ENCODE assay signal across 24 mouse cellular contexts in genomic region chr1:155276381-155277033, GRCm38 (mm10). TPM values are rescaled to one million over a fixed set of nuclear protein-coding genes. Genes with fewer than 3 reads are reported as not detected.
A peak's percentile ranks its signal among the peaks of the same experiment; 100 is the strongest.
DNase-seq lines count a peak whose midpoint lies in the region; ATAC-seq and TF ChIP-seq lines count a peak whose summit lies in the region.
"Had no signal": no experiment of that assay in that cellular context is flagged by ENCODE, and none has a peak within 500 bp of the region (broad histone marks: within the 10 kb centered on the region; RNA-seq: fewer than 3 reads in every experiment).

No protein-coding gene starts in this region.

- H3K4me3 ChIP-seq in G1E (ENCODE audit: low read depth, low read length), result peak overlapping the region; percentile 46; the same call in 1 of the 2 replicates
- H3K4me3 ChIP-seq in liver, embryonic 15.5 days (replicated peaks), result no peak overlapping the region
- H3K4me3 ChIP-seq in midbrain, embryonic 15.5 days, result no peak overlapping the region
- H3K4me3 ChIP-seq: forebrain, embryonic 10.5 days; hindbrain, embryonic 15.5 days; kidney, embryonic 15.5 days; limb, embryonic 10.5 days; megakaryocyte, embryonic 14.5 days; neural tube, embryonic 15.5 days had no signal

- no peak overlapping the region for H3K27ac ChIP-seq in liver, embryonic 15.5 days (replicated peaks)
- no peak overlapping the region for H3K27ac ChIP-seq in midbrain, embryonic 15.5 days
- H3K27ac ChIP-seq: forebrain, embryonic 10.5 days; hindbrain, embryonic 15.5 days; kidney, embryonic 15.5 days; limb, embryonic 10.5 days; neural tube, embryonic 15.5 days had no signal

- no peaks in the 10 kb centered on the region for H3K9me3 ChIP-seq in G1E (replicated peaks)
- H3K9me3 ChIP-seq in liver, embryonic 15.5 days (replicated peaks), result no peaks in the 10 kb centered on the region
- H3K9me3 ChIP-seq in midbrain, embryonic 15.5 days, result no peaks in the 10 kb centered on the region
- H3K9me3 ChIP-seq: forebrain, embryonic 10.5 days; hindbrain, embryonic 15.5 days; kidney, embryonic 15.5 days; limb, embryonic 10.5 days; megakaryocyte, embryonic 14.5 days; neural tube, embryonic 15.5 days had no signal

- ATAC-seq in G1E (ENCODE audit: extremely low read depth, insufficient number of reproducible peaks, low FRiP score, poor library complexity, severe bottlenecking), result peak; percentile 61
- peak; percentile 68 for ATAC-seq in liver, embryonic 15.5 days (ENCODE audit: insufficient read depth)
- no peak for ATAC-seq in midbrain, embryonic 15.5 days (replicated peaks)
- ATAC-seq: forebrain, embryonic 16.5 days; midbrain, embryonic 16.5 days had no signal

- peak overlapping the region; percentile 45 for H3K4me2 ChIP-seq in liver, embryonic 15.5 days
- H3K4me2 ChIP-seq in midbrain, embryonic 15.5 days, result no peak overlapping the region
- H3K4me2 ChIP-seq: heart, embryonic 11.5 days; hindbrain, embryonic 15.5 days; kidney, embryonic 15.5 days; neural tube, embryonic 15.5 days had no signal

- peaks cover 61% of the 10 kb centered on the region for H3K36me3 ChIP-seq in G1E (replicated peaks)
- H3K36me3 ChIP-seq in liver, embryonic 15.5 days (replicated peaks), result no peaks in the 10 kb centered on the region
- 0 out of 2 replicates have a peak, but pooled peaks cover 5% of the 10 kb centered on the region for H3K36me3 ChIP-seq in midbrain, embryonic 15.5 days (replicated peaks)
- H3K36me3 ChIP-seq: limb, embryonic 10.5 days had no signal

- no peak for TF ChIP-seq CTCF in G1E (IDR thresholded peaks at IDR 0.05; ENCODE audit: low read depth, low read length)

- no peaks in the 10 kb centered on the region for H3K27me3 ChIP-seq in G1E (ENCODE audit: insufficient read depth, low read length)
- H3K27me3 ChIP-seq in liver, embryonic 15.5 days, result no peaks in the 10 kb centered on the region
- no peaks in the 10 kb centered on the region for H3K27me3 ChIP-seq in midbrain, embryonic 15.5 days (replicated peaks)
- H3K27me3 ChIP-seq: hindbrain, embryonic 15.5 days; kidney, embryonic 15.5 days; megakaryocyte, embryonic 14.5 days; neural tube, embryonic 15.5 days had no signal

- H3K4me1 ChIP-seq in G1E (ENCODE audit: insufficient read depth, low read depth, low read length), result peaks cover 40% of the 10 kb centered on the region
- peaks cover 19% of the 10 kb centered on the region for H3K4me1 ChIP-seq in liver, embryonic 15.5 days (replicated peaks)
- peaks cover 2% of the 10 kb centered on the region; the same call in 1 of the 2 replicates for H3K4me1 ChIP-seq in midbrain, embryonic 15.5 days
- H3K4me1 ChIP-seq: hindbrain, embryonic 15.5 days; neural tube, embryonic 15.5 days had no signal

- no peak overlapping the region for H3K9ac ChIP-seq in liver, embryonic 15.5 days
- no peak overlapping the region for H3K9ac ChIP-seq in midbrain, embryonic 15.5 days
- H3K9ac ChIP-seq: hindbrain, embryonic 15.5 days; kidney, embryonic 15.5 days; neural tube, embryonic 15.5 days had no signal

- 32% methylated on average over 13 of the region's 13 CpGs for WGBS in liver, embryonic 15.5 days (ENCODE audit: insufficient replicate concordance)
- 81% methylated on average over 13 of the region's 13 CpGs for WGBS in midbrain, embryonic 15.5 days

- DNase-seq in G1E (ENCODE audit: low spot score) (peak; percentile 56), adipocyte (ENCODE audit: low spot score) (peak; percentile 14), liver (peak; percentile 54)
- DNase-seq in thymus, postnatal 4 days, result no peak
- no peak for DNase-seq in ovary, postnatal 10 days (ENCODE audit: low spot score)
- DNase-seq in adrenal gland, adult (ENCODE audit: inconsistent age in 2 of 2, low spot score in 1 of 2), result no peak
- DNase-seq: adrenal gland, adult 2 months; cerebellum, adult 8-10 months; cerebellum, postnatal 36 days; gastrocnemius, postnatal 10 days; lung, adult 18-20 months; lung, postnatal 10 days; thymus, adult 18-20 months had no signal

RNA-seq across cellular contexts. Expression of gene BC034090, which starts 32.3 kb away (rescaled TPM):
- total RNA-seq in G1E (2014; fragmentation: Nextera tagmentation) (not detected in 2 replicates), G1E (2017) (0.11 TPM in 1 of 2 replicates, not detected in the other)
- 0.09 and 0.18 TPM in 2 replicates for polyA plus RNA-seq in G1E (2012)
- polyA plus RNA-seq in liver, embryonic 15.5 days (2015; fragmentation: Nextera tagmentation; extraction: Ambion mirVana), result 0.21 and 0.30 TPM in 2 replicates
- polyA plus RNA-seq in midbrain, embryonic 15.5 days (2015; fragmentation: Nextera tagmentation; extraction: Ambion mirVana), result 4.0 and 4.3 TPM in 2 replicates

Comparison
In these comparisons a context has a peak if more than half of its experiments do, and no peak if none do; other contexts are left out.
1. DNase-seq: peak in G1E (single experiment), adipocyte (single experiment) and liver (single experiment); none in thymus, postnatal 4 days (single experiment), ovary, postnatal 10 days (single experiment) and adrenal gland, adult (0 of 2).